Mouse (Mus musculus) bone marrow, adult 2 months (tissue): ENCODE results near the gene Pycr2.

Experiments
- CTCF ChIP-seq: fragments of 200-500 bp; IDR thresholded peaks from 2 replicates; pipeline ENCODE4 v1.5.1; 2011; ENCODE audit warnings: low read length, control low read depth; ENCODE audit not compliant: control insufficient read depth, insufficient read depth
- POLR2A ChIP-seq: fragments of 200-500 bp; IDR thresholded peaks from 2 replicates; pipeline ENCODE4 v1.6.1; 2011; ENCODE audit warnings: low read depth, mild to moderate bottlenecking, control low read depth, low read length, borderline replicate concordance; ENCODE audit not compliant: control insufficient read depth

DNA sequence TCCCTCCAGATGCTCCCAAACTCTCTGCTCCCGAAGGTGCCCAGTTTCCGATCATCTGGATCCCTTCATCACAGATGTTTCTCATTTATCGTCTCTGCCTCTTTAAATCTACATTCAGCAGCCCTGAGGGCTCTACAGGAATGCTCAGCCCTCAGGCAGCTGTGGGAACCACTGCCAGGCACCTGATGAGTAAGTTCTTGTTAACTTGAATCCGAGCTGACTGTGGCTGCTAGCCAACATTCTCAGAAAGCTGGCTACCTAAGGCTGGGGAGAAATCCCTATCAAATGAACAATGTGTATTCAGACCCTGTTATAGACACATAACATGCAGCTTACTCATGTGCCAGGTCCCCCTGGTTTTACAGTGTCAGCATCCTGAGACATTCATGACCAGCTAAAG is 9.7 kb downstream of the Pycr2 start:
- TF ChIP-seq CTCF (no peak), POLR2A (no peak)
